Mouse (Mus musculus) neural tube, embryonic 14.5 days (tissue): Measurements from ENCODE around the gene Ccdc18. TPM values are rescaled to one million over a fixed set of nuclear protein-coding genes. Genes with fewer than 3 reads are reported as not detected.
"Not testable (repeated sequence)": the region's sequence is repeated elsewhere in the genome, so short reads cannot be mapped to it uniquely, and the experiment has no call there.

ENCODE experiments used
- ATAC-seq: fragments of 200-750 bp; cut with Nextera tagmentation; 2 replicates; pipeline ENCODE4 v1.8.0; 2017; ENCODE audit warnings: low read depth, mild to moderate bottlenecking, moderate TSS enrichment, moderate library complexity
- H3K27ac ChIP-seq: fragments of 300-500 bp; sonication (generic); 2 replicates; pipeline ENCODE4 v1.5.1; 2014; ENCODE audit warnings: low read depth, mild to moderate bottlenecking, control low read depth, low read length, moderate library complexity, mixed read lengths
- H3K27me3 ChIP-seq: fragments of 300-500 bp; sonication (generic); 2 replicates; pipeline ENCODE4 v1.6.1; 2014; ENCODE audit warnings: low read length; ENCODE audit not compliant: control insufficient read depth, insufficient read depth
- H3K36me3 ChIP-seq: fragments of 300-500 bp; sonication (generic); 2 replicates; pipeline ENCODE4 v1.6.1; 2014; ENCODE audit warnings: low read length, mixed read lengths; ENCODE audit not compliant: control insufficient read depth, insufficient read depth
- H3K4me1 ChIP-seq: fragments of 300-500 bp; sonication (generic); 2 replicates; pipeline ENCODE4 v1.6.1; 2014; ENCODE audit warnings: low read length; ENCODE audit not compliant: control insufficient read depth, insufficient read depth
- H3K4me2 ChIP-seq: fragments of 300-500 bp; sonication (generic); 2 replicates; pipeline ENCODE4 v1.6.1; 2014; ENCODE audit warnings: mild to moderate bottlenecking, low read depth, low read length, control low read depth
- H3K4me3 ChIP-seq: fragments of 300-500 bp; sonication (generic); 2 replicates; pipeline ENCODE4 v1.5.1; 2014; ENCODE audit warnings: low read depth, low read length, control low read depth, mixed read lengths
- H3K9ac ChIP-seq: fragments of 300-500 bp; sonication (generic); replicated peaks from 2 replicates; pipeline ENCODE4 v1.6.1; 2014; ENCODE audit warnings: low read depth, mild to moderate bottlenecking, control low read depth, low read length, mixed read lengths
- H3K9me3 ChIP-seq: fragments of 300-500 bp; sonication (generic); 2 replicates; pipeline ENCODE4 v1.6.1; 2016; ENCODE audit warnings: low read length; ENCODE audit not compliant: control insufficient read depth
- WGBS: fragments of 180-500 bp; shearing (Covaris S2); extraction: QIAGEN DNeasy Blood & Tissue Kit; methylation state at CpG from one replicate; pipeline ENCODE4 v1.1.7; 2014; 5-methylcytosine and 5-hydroxymethylcytosine counted together
- polyA plus RNA-seq: library from polyadenylated mRNA; unstranded; fragments of >200 nt; fragmentation: Nextera tagmentation; extraction: Ambion mirVana; gene quantifications from 2 replicates; pipeline ENCODE4 v1.2.1, GENCODE M21; 2014

Ccdc18 gene
- 2.0 and 2.2 TPM in 2 replicates for polyA plus RNA-seq

DNA sequence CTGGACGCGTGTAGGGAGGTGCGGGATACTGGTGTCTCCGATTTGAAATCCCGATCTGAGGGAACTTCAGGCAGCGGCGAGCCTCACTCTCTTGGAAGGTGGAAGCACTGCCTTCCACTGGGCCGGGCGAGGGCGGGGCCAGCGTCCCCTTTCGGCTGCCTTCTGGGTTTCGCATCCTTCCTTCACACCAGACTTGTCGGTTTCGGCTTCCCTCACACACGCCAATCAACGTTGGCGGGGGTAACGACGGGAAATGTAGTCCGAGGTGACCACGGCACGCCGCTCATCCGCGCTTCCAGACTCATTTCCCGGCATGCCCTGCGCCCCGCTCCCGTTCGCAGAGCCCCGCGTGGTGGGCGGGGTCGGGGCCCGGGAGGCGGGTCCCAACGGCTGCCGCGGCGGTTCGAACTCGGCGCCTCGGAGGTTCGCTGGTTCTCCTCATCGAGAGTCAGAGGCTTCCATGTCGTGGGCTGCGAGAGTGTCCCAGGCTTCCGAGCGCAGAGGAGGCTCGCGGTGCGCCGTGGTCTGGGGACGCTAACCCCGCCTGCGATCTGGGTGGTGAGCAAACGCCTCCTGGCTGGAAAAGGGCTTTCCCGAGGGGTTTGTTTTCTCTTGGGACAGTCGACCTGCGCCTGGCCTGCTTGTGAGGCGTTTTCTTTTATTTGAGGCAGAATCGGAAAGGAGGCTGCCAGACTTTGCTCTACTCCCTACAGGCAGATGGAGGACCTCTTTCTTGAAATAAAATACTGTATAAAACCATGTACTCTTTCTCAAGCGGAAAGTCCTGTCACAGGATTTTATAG is at the start of gene Ccdc18, which contains the start of gene Tmed5:
Gene Ccdc18 (plus strand): TSS at position 435 of the 803 bp plus-strand sequence.
Gene Tmed5 (minus strand): TSS at position 180 of the 803 bp plus-strand sequence.
- peak within 1 kb of the TSS; percentile 91 for H3K4me3 ChIP-seq
- H3K4me1 ChIP-seq = peaks cover 14% of the 10 kb centered on the region; the same call in 1 of the 2 replicates
- peak within 1 kb of the TSS; percentile 79 for H3K27ac ChIP-seq
- H3K36me3 ChIP-seq = peaks cover 4% of the 10 kb centered on the region; the same call in 1 of the 2 replicates
- H3K4me2 ChIP-seq = peak within 1 kb of the TSS; percentile 72
- H3K9me3 ChIP-seq = no peaks in the 10 kb centered on the region
- ATAC-seq = peak; percentile 99
- H3K9ac ChIP-seq = peak within 1 kb of the TSS; percentile 70
- WGBS = under 1% methylated on average over 62 of the region's 65 CpGs
- H3K27me3 ChIP-seq = no peaks in the 10 kb centered on the region

DNA sequence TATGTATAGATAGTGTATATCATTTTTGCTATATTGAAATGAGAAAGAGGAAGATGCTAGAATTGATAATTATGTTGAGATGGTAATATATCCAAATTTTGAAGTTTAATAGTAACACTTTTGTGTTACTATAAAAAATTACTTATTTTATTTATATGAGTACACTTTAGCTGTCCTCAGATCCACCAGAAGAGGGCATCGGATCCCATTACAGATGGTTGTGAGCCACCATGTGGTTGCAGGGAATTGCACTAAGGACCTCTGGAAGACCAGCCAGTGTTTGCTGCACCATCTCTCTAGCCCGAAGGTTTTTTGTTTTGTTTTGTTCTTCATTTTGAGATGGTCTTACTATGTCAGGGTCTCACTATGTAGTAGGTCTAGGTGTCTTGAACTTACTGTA is 47.2 kb upstream of the Ccdc18 start:
- H3K4me1 ChIP-seq = no peaks in the 10 kb centered on the region
- no peaks in the 10 kb centered on the region for H3K27me3 ChIP-seq
- ATAC-seq = no peak
- peaks cover 42% of the 10 kb centered on the region for H3K36me3 ChIP-seq
- no peak overlapping the region for H3K9ac ChIP-seq
- H3K4me2 ChIP-seq = no peak overlapping the region
- no peak overlapping the region for H3K27ac ChIP-seq
- WGBS = 97% methylated on average over 2 of the region's 2 CpGs
- H3K9me3 ChIP-seq = no peaks in the 10 kb centered on the region
- no peak overlapping the region for H3K4me3 ChIP-seq

DNA sequence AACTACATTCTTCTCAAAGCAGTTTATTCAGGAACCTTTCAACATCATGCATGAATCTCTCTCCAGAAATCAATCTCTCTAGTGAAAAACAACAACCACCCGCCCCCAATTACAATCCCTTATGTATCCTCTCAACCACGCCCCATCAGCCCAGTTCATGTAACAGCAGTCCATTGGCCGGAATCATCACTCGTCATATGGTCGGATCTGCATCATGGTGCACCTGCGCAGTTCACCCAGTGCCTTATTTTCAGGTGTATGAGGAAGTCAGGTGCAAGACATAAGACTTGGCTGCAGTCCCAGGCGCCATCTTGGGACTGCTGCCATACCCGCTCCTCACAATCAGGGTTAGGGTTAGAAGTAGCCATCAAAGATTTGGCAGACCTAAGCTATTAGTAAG is 39.9 kb upstream of the Ccdc18 start:
- WGBS = 93% methylated on average over 8 of the region's 8 CpGs
- ATAC-seq, H3K27me3 ChIP-seq, H3K4me1 ChIP-seq, H3K27ac ChIP-seq, H3K9me3 ChIP-seq, H3K4me3 ChIP-seq, H3K4me2 ChIP-seq, H3K9ac ChIP-seq: not testable (repeated sequence)
- peaks cover 39% of the 10 kb centered on the region for H3K36me3 ChIP-seq

DNA sequence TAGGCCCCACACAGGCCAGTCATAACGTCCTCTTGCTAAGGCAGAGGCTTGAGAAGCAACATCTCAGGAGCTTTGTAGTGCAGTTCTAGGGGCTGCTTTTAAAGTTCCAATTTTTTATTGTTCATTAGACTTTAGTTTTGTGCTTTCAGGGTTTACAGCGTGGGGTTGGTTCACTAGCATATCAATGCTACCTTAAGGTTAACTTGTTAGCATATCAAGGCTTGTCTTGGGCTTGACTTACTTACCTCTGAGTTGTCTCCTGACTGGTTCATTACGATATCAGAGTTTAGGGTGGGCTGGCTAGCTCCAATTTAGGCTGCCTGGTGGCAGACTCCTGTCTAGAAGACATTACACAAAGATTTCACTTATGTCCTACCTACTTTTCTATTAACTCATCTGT is 35.0 kb upstream of the Ccdc18 start:
- Histone ChIP-seq H3K27ac (no peak overlapping the region), H3K9me3 (no peaks in the 10 kb centered on the region), H3K4me1 (no peaks in the 10 kb centered on the region), H3K9ac (no peak overlapping the region), H3K4me2 (no peak overlapping the region), H3K27me3 (no peaks in the 10 kb centered on the region), H3K36me3 (peaks cover 36% of the 10 kb centered on the region), H3K4me3 (no peak overlapping the region)
- 82% methylated on average over 3 of the region's 3 CpGs for WGBS
- no peak for ATAC-seq

DNA sequence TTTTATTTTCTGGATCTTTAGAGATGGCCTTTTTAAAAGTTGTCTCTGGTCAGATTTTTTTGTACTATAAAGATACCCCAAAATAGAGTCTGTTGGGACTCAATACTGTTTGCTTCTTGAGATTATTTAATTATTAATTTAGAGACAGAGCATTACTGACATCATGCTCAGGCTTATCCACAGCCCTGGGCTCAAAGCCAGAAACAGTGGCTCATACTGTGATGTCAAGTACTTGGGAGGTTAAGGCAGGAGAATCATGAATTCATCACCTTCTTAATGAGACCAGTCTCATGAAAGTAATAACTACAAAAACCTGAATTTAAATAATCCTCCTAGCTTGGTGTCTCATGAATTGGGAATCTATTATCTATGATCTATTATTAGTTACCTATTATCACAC is 32.5 kb upstream of the Ccdc18 start:
- H3K27me3 ChIP-seq = no peaks in the 10 kb centered on the region
- H3K4me2 ChIP-seq = no peak overlapping the region
- no peaks in the 10 kb centered on the region for H3K4me1 ChIP-seq
- H3K4me3 ChIP-seq = no peak overlapping the region
- no peak overlapping the region for H3K9ac ChIP-seq
- H3K9me3 ChIP-seq = no peaks in the 10 kb centered on the region
- no peak for ATAC-seq
- H3K27ac ChIP-seq = no peak overlapping the region
- peaks cover 32% of the 10 kb centered on the region for H3K36me3 ChIP-seq

DNA sequence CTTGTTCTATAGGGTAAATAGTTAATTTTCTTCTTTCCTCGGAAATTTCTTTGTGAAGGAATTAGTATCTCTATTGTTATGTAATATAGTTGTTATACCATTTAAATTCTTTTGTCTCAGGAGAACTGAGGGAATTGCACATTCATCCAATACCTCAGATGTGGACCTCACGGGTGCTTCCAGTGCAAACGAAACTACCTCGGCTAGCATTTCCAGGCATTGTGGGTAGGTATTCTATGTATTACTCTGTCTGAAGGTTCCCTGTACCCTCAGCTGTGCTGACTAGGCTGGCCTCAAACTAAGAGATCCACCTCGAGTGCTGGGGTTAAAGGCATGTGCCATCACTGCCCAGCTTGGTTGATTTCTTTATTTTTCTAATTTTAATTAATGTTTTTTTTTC is 28.4 kb upstream of the Ccdc18 start:
- no peak overlapping the region for H3K4me3 ChIP-seq
- no peak overlapping the region for H3K4me2 ChIP-seq
- H3K4me1 ChIP-seq = no peaks in the 10 kb centered on the region
- no peaks in the 10 kb centered on the region for H3K9me3 ChIP-seq
- H3K27me3 ChIP-seq = no peaks in the 10 kb centered on the region
- 86% methylated on average over 5 of the region's 5 CpGs for WGBS
- ATAC-seq = no peak
- no peak overlapping the region for H3K9ac ChIP-seq
- H3K27ac ChIP-seq = no peak overlapping the region
- H3K36me3 ChIP-seq = peaks cover 36% of the 10 kb centered on the region

DNA sequence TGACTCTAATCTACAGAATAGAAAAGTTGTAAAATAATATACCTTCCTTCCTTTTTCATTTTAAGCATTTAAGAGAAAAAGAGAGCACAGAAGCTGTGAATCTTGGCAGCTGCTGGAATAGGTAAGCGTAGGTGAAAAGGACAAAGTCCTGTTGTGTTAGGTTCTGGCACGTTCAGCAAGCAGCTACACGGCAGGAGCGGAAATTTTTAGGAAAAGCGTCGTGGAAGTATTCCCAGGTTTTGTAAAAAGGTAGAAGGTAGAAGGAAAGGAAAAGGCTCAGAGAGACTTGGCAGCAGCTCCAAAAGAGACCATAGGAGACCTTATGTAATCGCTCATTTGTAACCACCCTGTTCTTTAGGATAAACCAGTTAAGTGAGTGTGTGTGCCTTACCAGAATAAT is 23.3 kb upstream of the Ccdc18 start:
- H3K9me3 ChIP-seq = no peaks in the 10 kb centered on the region
- no peak for ATAC-seq
- no peak overlapping the region for H3K9ac ChIP-seq
- H3K36me3 ChIP-seq = peaks cover 21% of the 10 kb centered on the region
- no peak overlapping the region for H3K4me2 ChIP-seq
- no peak overlapping the region for H3K27ac ChIP-seq
- no peaks in the 10 kb centered on the region for H3K27me3 ChIP-seq
- no peak overlapping the region for H3K4me3 ChIP-seq
- no peaks in the 10 kb centered on the region for H3K4me1 ChIP-seq
- WGBS = 95% methylated on average over 7 of the region's 7 CpGs

DNA sequence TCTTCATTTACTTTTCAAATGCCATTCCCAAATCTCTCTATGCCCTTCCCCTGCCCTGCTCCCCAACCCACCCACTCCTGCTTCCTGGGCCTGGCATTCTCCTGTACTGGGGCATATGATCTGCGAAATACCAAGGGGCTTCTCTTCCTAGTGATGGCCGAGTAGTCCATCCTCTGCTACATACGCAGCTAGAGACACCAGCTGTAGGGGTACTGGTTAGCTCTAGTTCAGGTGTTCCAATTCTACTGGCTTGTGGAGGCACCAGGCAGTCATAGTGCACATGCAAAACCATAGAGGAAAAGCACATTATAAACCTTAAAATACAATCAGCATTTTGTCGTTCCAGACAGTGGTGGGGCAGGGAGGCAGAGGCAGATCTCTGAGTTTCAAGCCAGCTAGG is 15.0 kb upstream of the Ccdc18 start:
- Histone ChIP-seq H3K27ac (no peak overlapping the region), H3K4me1 (no peaks in the 10 kb centered on the region), H3K4me2 (no peak overlapping the region), H3K9me3 (no peaks in the 10 kb centered on the region), H3K9ac (no peak overlapping the region), H3K4me3 (no peak overlapping the region), H3K27me3 (no peaks in the 10 kb centered on the region), H3K36me3 (no peaks in the 10 kb centered on the region)
- no peak for ATAC-seq
- 96% methylated on average over 4 of the region's 4 CpGs for WGBS

DNA sequence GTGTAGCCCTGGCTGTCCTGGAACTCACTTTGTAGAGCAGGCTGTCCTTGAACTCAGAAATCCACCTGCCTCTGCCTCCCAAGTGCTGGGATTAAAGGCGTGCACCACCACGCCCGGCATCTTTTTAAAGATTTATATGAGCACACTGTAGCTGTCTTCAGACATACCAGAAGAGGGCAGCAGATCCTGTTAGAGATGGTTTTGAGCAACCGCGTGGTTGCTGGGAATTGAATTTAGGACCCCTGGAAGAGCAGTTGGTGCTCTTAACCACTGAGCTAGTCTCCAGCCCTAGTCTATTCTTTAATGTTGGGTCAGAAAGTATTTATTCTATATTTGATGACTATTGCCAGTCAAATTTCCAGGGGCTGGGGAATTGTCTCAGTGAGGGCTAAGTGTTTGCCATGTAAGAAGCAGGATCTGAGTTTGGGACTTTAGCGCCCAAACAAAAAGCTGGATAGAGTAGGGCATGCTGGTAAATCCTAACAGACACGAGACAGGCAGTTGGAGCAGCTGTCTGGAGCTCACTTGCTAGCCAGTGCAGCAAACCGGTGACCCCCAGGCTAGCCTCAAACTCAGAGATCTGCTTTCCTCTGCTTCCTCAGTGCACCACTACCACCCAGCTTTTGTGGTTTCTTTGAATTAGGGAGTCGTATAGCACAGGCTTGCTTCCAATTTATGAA is 12.3 kb upstream of the Ccdc18 start:
- no peaks in the 10 kb centered on the region for H3K27me3 ChIP-seq
- WGBS = 86% methylated on average over 9 of the region's 9 CpGs

More for the DNA sequence above, 12.3 kb upstream of the Ccdc18 start:
- H3K9ac ChIP-seq = no peak overlapping the region
- H3K4me2 ChIP-seq = no peak overlapping the region
- H3K4me1 ChIP-seq = no peaks in the 10 kb centered on the region
- no peak for ATAC-seq
- peaks cover 4% of the 10 kb centered on the region; the same call in 1 of the 2 replicates for H3K36me3 ChIP-seq
- H3K4me3 ChIP-seq = no peak overlapping the region
- no peaks in the 10 kb centered on the region for H3K9me3 ChIP-seq
- H3K27ac ChIP-seq = no peak overlapping the region
